Mouse (Mus musculus) limb, embryonic 14.5 days (tissue): ENCODE data around the gene Dnah2. TPM values are rescaled to one million over a fixed set of nuclear protein-coding genes. Genes with fewer than 3 reads are reported as not detected.

Experiments
- ATAC-seq: fragments of 200-750 bp; cut with Nextera tagmentation; 2 replicates; pipeline ENCODE4 v1.8.0; 2017; ENCODE audit warnings: low read depth, moderate number of reproducible peaks, moderate TSS enrichment; ENCODE audit not compliant: low FRiP score
- DNase-seq: peaks from one replicate; pipeline ENCODE4 v3.0.0-alpha.2; 2015; ENCODE audit warnings: low spot score
- H3K27ac ChIP-seq: fragments of 300-500 bp; sonication (generic); replicated peaks from 2 replicates; pipeline ENCODE4 v1.5.1; 2014; ENCODE audit warnings: low read depth, mild to moderate bottlenecking, low read length, moderate library complexity, mixed read lengths
- H3K27me3 ChIP-seq: fragments of 300-500 bp; sonication (generic); 2 replicates; pipeline ENCODE4 v1.6.1; 2014; ENCODE audit warnings: low read length, mixed read lengths; ENCODE audit not compliant: control insufficient read depth, insufficient read depth
- H3K36me3 ChIP-seq: fragments of 300-500 bp; sonication (generic); 2 replicates; pipeline ENCODE4 v1.6.1; 2014; ENCODE audit warnings: mild to moderate bottlenecking, low read length, moderate library complexity, mixed read lengths; ENCODE audit not compliant: control insufficient read depth, insufficient read depth
- H3K4me1 ChIP-seq: fragments of 300-500 bp; sonication (generic); 2 replicates; pipeline ENCODE4 v1.6.1; 2014; ENCODE audit warnings: antibody characterized with exemption, low read length, mixed read lengths; ENCODE audit not compliant: control insufficient read depth, insufficient read depth
- H3K4me2 ChIP-seq: fragments of 300-500 bp; sonication (generic); replicated peaks from 2 replicates; pipeline ENCODE4 v1.6.1; 2014; ENCODE audit warnings: low read depth, mild to moderate bottlenecking, low read length, moderate library complexity; ENCODE audit not compliant: severe bottlenecking
- H3K4me3 ChIP-seq: fragments of 300-500 bp; sonication (generic); replicated peaks from 2 replicates; pipeline ENCODE4 v1.5.1; 2014; ENCODE audit warnings: low read length
- H3K9ac ChIP-seq: fragments of 300-500 bp; sonication (generic); 2 replicates; pipeline ENCODE4 v1.6.1; 2014; ENCODE audit warnings: mild to moderate bottlenecking, low read depth, low read length, moderate library complexity; ENCODE audit not compliant: severe bottlenecking
- H3K9me3 ChIP-seq: fragments of 300-500 bp; sonication (generic); 2 replicates; pipeline ENCODE4 v1.6.1; 2016; ENCODE audit warnings: low read length; ENCODE audit not compliant: control insufficient read depth
- POLR2A ChIP-seq: fragments of 200-500 bp; IDR thresholded peaks from 2 replicates; pipeline ENCODE4 v1.8.0; 2012; ENCODE audit warnings: inconsistent platforms, mild to moderate bottlenecking, moderate library complexity, borderline replicate concordance; ENCODE audit not compliant: insufficient read depth, insufficient read length; ENCODE audit errors: extremely low read depth
- WGBS: fragments of 180-500 bp; shearing (Covaris S2); extraction: QIAGEN DNeasy Blood & Tissue Kit; methylation state at CpG from one replicate; pipeline ENCODE4 v1.1.7; 2014; 5-methylcytosine and 5-hydroxymethylcytosine counted together
- polyA plus RNA-seq, 2 experiments: library from polyadenylated mRNA; depleted of rRNA in 1 of 2; stranded (reverse) in 1 of 2; unstranded in 1 of 2; fragments of >200 nt; fragmentation: Nextera tagmentation in 1 of 2; extraction: Ambion mirVana in 1 of 2; gene quantifications; 2 replicates each; pipeline versions ENCODE4 v1.2.1 to v1.2.3; 2012 to 2014

Gene Dnah2
- polyA plus RNA-seq, 2 experiments: 4.2 to 4.7 TPM

- peaks cover 16% of the 10 kb centered on the region; the same call in 1 of the 2 replicates for H3K36me3 ChIP-seq
- H3K9ac ChIP-seq: no peak overlapping the region
- no peaks in the 10 kb centered on the region for H3K27me3 ChIP-seq
- no peaks in the 10 kb centered on the region; the same call in 1 of the 2 replicates for H3K4me1 ChIP-seq
- no peak overlapping the region for H3K27ac ChIP-seq
- no peak for TF ChIP-seq POLR2A
- ATAC-seq (no peak), DNase-seq (no peak)
- H3K4me3 ChIP-seq: no peak overlapping the region
- 77% methylated on average over 6 of the region's 6 CpGs for WGBS
- no peaks in the 10 kb centered on the region for H3K9me3 ChIP-seq
- no peak overlapping the region for H3K4me2 ChIP-seq
Observed at GRCm38 (mm10) chr11:69381356-69381755, 167.6 kb downstream of the Dnah2 start.

- Histone ChIP-seq H3K9ac (no peak overlapping the region), H3K4me1 (no peaks in the 10 kb centered on the region; the same call in 1 of the 2 replicates), H3K9me3 (no peaks in the 10 kb centered on the region), H3K27me3 (no peaks in the 10 kb centered on the region), H3K4me3 (no peak overlapping the region), H3K36me3 (peaks cover 21% of the 10 kb centered on the region; the same call in 1 of the 2 replicates), H3K4me2 (no peak overlapping the region), H3K27ac (no peak overlapping the region)
- 78% methylated on average over 3 of the region's 3 CpGs for WGBS
- ATAC-seq (no peak), DNase-seq (no peak)
- no peak for TF ChIP-seq POLR2A
Observed at GRCm38 (mm10) chr11:69379600-69379999, 169.3 kb downstream of the Dnah2 start.

DNA sequence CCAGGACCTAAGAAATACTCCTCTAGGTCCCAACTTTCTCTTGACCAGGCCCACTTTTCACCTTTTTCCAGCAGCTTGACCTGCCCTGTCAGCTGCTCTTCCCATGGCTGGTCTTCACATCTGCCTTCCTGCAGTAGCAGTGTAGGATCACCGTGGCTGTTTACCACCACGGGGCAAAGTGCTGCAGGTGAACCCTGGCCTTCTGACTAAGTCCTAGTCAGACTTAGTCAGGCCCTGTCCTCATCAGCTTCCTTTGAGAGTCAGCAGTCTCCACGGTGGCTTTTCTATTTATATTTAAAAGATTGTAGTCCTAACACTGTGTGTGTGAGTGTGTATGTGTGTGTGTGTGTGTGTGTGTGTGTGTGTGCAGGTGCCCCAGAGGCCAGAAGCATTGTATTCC lies 171.1 kb downstream of the Dnah2 start:
- no peak for DNase-seq
- H3K36me3 ChIP-seq: peaks cover 39% of the 10 kb centered on the region
- H3K27me3 ChIP-seq: no peaks in the 10 kb centered on the region
- H3K4me2 ChIP-seq: no peak overlapping the region
- H3K9me3 ChIP-seq: no peaks in the 10 kb centered on the region
- 82% methylated on average over 3 of the region's 3 CpGs for WGBS
- no peak overlapping the region for H3K27ac ChIP-seq
- no peak overlapping the region for H3K9ac ChIP-seq
- no peak for TF ChIP-seq POLR2A
- H3K4me3 ChIP-seq: no peak overlapping the region
- H3K4me1 ChIP-seq: no peaks in the 10 kb centered on the region; the same call in 1 of the 2 replicates
- ATAC-seq: no peak

DNA sequence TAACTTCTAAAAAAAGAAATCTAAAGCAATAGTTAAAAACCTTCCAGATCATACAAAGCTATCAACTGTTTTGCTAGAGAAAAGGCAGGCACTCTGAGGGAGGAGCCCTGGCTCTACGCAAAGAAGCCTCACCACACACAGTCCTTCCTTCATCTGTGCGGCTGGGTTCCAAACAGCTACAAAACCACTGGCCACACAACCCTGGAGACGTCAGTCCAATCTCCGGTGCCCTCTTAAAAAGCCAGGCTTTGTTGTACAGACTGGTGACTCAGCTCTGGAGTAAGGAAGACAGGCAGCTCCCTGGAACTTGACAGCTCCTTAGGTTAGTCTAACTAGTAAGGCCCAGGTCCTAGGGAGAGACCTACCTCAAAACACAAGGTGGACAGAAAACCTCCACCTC lies 173.3 kb downstream of the Dnah2 start:
- peaks cover 37% of the 10 kb centered on the region for H3K36me3 ChIP-seq
- peaks cover 18% of the 10 kb centered on the region for H3K4me1 ChIP-seq
- no peak overlapping the region for H3K27ac ChIP-seq
- H3K4me2 ChIP-seq: no peak overlapping the region
- no peaks in the 10 kb centered on the region for H3K27me3 ChIP-seq
- WGBS: 89% methylated on average over 4 of the region's 4 CpGs
- TF ChIP-seq POLR2A: no peak
- no peak overlapping the region for H3K9ac ChIP-seq
- H3K9me3 ChIP-seq: no peaks in the 10 kb centered on the region
- no peak for ATAC-seq
- DNase-seq: no peak
- no peak overlapping the region for H3K4me3 ChIP-seq

GRCm38 (mm10) chr11:69373223-69373965 lies 175.5 kb downstream of the Dnah2 start:
- ATAC-seq (no peak), DNase-seq (no peak)
- no peak overlapping the region for H3K27ac ChIP-seq
- H3K27me3 ChIP-seq: no peaks in the 10 kb centered on the region
- 92% methylated on average over 16 of the region's 16 CpGs for WGBS
- H3K4me2 ChIP-seq: no peak overlapping the region
- no peak overlapping the region for H3K4me3 ChIP-seq
- peaks cover 21% of the 10 kb centered on the region for H3K4me1 ChIP-seq
- no peak for TF ChIP-seq POLR2A
- H3K36me3 ChIP-seq: peaks cover 34% of the 10 kb centered on the region
- no peak overlapping the region for H3K9ac ChIP-seq
- H3K9me3 ChIP-seq: no peaks in the 10 kb centered on the region
